15 mouse cellular contexts compared by ENCODE assay signal in the genomic region with DNA sequence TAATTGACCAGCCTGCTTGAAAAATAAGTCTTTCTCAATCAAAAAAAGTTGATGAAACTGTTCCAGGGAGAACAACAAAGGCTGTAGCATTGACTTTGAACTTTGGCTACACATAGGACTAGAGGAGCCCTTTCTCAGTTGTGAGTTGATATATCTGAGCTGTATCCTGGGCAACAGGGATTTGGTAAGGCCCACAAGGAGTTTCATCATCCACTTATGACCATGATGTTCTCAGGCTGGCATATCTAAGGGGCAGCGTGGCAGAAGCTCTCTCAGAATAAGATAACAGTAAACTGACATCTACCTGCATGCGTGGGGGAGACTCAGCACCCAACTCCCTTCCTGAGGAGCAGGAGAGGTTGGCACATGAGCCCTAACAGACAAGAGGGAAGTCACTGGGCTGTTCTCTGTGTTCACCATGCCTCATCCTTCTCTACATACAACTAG. TPM values are rescaled to one million over a fixed set of nuclear protein-coding genes. Genes with fewer than 3 reads are reported as not detected.
DNase-seq lines count a peak whose midpoint lies in the region; ATAC-seq and TF ChIP-seq lines count a peak whose summit lies in the region.
"Had no signal": no experiment of that assay in that cellular context is flagged by ENCODE, and none has a peak within 500 bp of the region (broad histone marks: within the 10 kb centered on the region; RNA-seq: fewer than 3 reads in every experiment).

No protein-coding gene starts in this region.

- H3K27me3 ChIP-seq in kidney, adult 2 months (replicated peaks; ENCODE audit: control insufficient read depth, insufficient read depth, low read length), result no peaks in the 10 kb centered on the region
- no peaks in the 10 kb centered on the region for H3K27me3 ChIP-seq in kidney, embryonic 16.5 days (ENCODE audit: insufficient read depth, low read length)
- no peaks in the 10 kb centered on the region for H3K27me3 ChIP-seq in liver, embryonic 12.5 days (replicated peaks)
- H3K27me3 ChIP-seq in myocyte (ENCODE audit: control insufficient read depth, insufficient read depth, insufficient read length), result no peaks in the 10 kb centered on the region
- H3K27me3 ChIP-seq: embryonic facial prominence, embryonic 15.5 days; forebrain, embryonic 13.5 days had no signal

- no peak for DNase-seq in kidney, adult 2 months
- peak; percentile 13 for DNase-seq in adipocyte (ENCODE audit: low spot score)
- no peak for DNase-seq in right cerebral cortex, adult 2 months (ENCODE audit: low spot score in 2 of 2)
- DNase-seq in right cerebral cortex, postnatal 36 days (ENCODE audit: low spot score in 2 of 2), result no peak
- DNase-seq: adrenal gland, adult 8-10 months; cerebellum, adult 11 months; heart, postnatal 14 days; kidney, postnatal 36 days; layer of hippocampus, postnatal 36 days had no signal

- H3K79me2 ChIP-seq in myocyte (ENCODE audit: control insufficient read depth, insufficient read depth), result no peaks in the 10 kb centered on the region

- no peak overlapping the region for H3K4me2 ChIP-seq in kidney, embryonic 16.5 days (replicated peaks; ENCODE audit: low read depth, low read length)
- H3K4me2 ChIP-seq in liver, embryonic 12.5 days, result peak overlapping the region; percentile 34; the same call in 1 of the 2 replicates
- H3K4me2 ChIP-seq in myocyte (ENCODE audit: low read depth), result peak overlapping the region; percentile 26
- H3K4me2 ChIP-seq: embryonic facial prominence, embryonic 15.5 days; forebrain, embryonic 13.5 days had no signal

- TF ChIP-seq POLR2A in kidney, adult 2 months (IDR thresholded peaks at IDR 0.05; ENCODE audit: low read depth, low read length), result no peak
- TF ChIP-seq POLR2A in myocyte (IDR thresholded peaks at IDR 0.05; ENCODE audit: insufficient read length, low read depth), result no peak

- H3K4me3 ChIP-seq in kidney, adult 2 months (ENCODE audit: insufficient read depth, low read depth, low read length), result peak overlapping the region; percentile 25
- H3K4me3 ChIP-seq in kidney, embryonic 16.5 days (ENCODE audit: low read length), result no peak overlapping the region
- no peak overlapping the region for H3K4me3 ChIP-seq in liver, embryonic 12.5 days
- H3K4me3 ChIP-seq in myocyte, result no peak overlapping the region
- H3K4me3 ChIP-seq: embryonic facial prominence, embryonic 15.5 days; forebrain, embryonic 13.5 days had no signal

- H3K9me3 ChIP-seq in kidney, embryonic 16.5 days (ENCODE audit: low read length), result no peaks in the 10 kb centered on the region; the same call in 1 of the 2 replicates
- no peaks in the 10 kb centered on the region for H3K9me3 ChIP-seq in liver, embryonic 12.5 days (replicated peaks)
- H3K9me3 ChIP-seq: embryonic facial prominence, embryonic 15.5 days; forebrain, embryonic 13.5 days had no signal

- ATAC-seq in kidney, embryonic 16.5 days (ENCODE audit: low FRiP score, low TSS enrichment), result no peak
- ATAC-seq in liver, embryonic 12.5 days, result no peak
- ATAC-seq: CD4-positive, CD25-positive, alpha-beta regulatory T cell, adult 4 months; forebrain, embryonic 13.5 days had no signal

- H3ac ChIP-seq in myocyte (ENCODE audit: control insufficient read depth, insufficient read length), result no peak overlapping the region

- 93% methylated on average over 2 of the region's 2 CpGs for WGBS in kidney, adult 2 months
- WGBS in kidney, embryonic 16.5 days, result 92% methylated on average over 2 of the region's 2 CpGs
- 53% methylated on average over 2 of the region's 2 CpGs for WGBS in liver, embryonic 12.5 days (ENCODE audit: insufficient replicate concordance)

- H3K36me3 ChIP-seq in kidney, adult 2 months (ENCODE audit: control insufficient read depth, insufficient read depth, low read length), result no peaks in the 10 kb centered on the region
- no peaks in the 10 kb centered on the region for H3K36me3 ChIP-seq in kidney, embryonic 16.5 days (ENCODE audit: insufficient read depth, low read length)
- no peaks in the 10 kb centered on the region for H3K36me3 ChIP-seq in liver, embryonic 12.5 days
- H3K36me3 ChIP-seq in myocyte (ENCODE audit: control insufficient read depth, insufficient read depth), result no peaks in the 10 kb centered on the region
- H3K36me3 ChIP-seq: embryonic facial prominence, embryonic 15.5 days had no signal

- H3K27ac ChIP-seq in kidney, adult 2 months (ENCODE audit: insufficient read depth, low read depth, low read length), result no peak overlapping the region
- H3K27ac ChIP-seq in kidney, embryonic 16.5 days (ENCODE audit: low read length), result no peak overlapping the region
- H3K27ac ChIP-seq in liver, embryonic 12.5 days, result no peak overlapping the region
- H3K27ac ChIP-seq: embryonic facial prominence, embryonic 15.5 days; forebrain, embryonic 13.5 days had no signal

- no peak for TF ChIP-seq CTCF in kidney, adult 2 months (conservative IDR thresholded peaks at IDR 0.05; ENCODE audit: insufficient read depth, insufficient read length, low read depth, low read length)

- no peaks in the 10 kb centered on the region for H3K4me1 ChIP-seq in kidney, adult 2 months (ENCODE audit: control insufficient read depth, insufficient read depth, low read length)
- no peaks in the 10 kb centered on the region for H3K4me1 ChIP-seq in kidney, embryonic 16.5 days (ENCODE audit: insufficient read depth, low read length)
- peaks cover 6% of the 10 kb centered on the region; the same call in 1 of the 2 replicates for H3K4me1 ChIP-seq in liver, embryonic 12.5 days
- H3K4me1 ChIP-seq: forebrain, embryonic 13.5 days had no signal

- H3K9ac ChIP-seq in kidney, embryonic 16.5 days (replicated peaks; ENCODE audit: low read length), result no peak overlapping the region
- no peak overlapping the region for H3K9ac ChIP-seq in liver, embryonic 12.5 days
- H3K9ac ChIP-seq: embryonic facial prominence, embryonic 15.5 days; forebrain, embryonic 13.5 days had no signal

TF ChIP-seq in myocyte, 11 proteins besides CTCF, POLR2A, EP300 and RAD21:
- TF ChIP-seq MYOG (IDR thresholded peaks at IDR 0.05; ENCODE audit: control insufficient read depth in 1 of 3, insufficient read depth in 1 of 3, insufficient read length in 2 of 3, low read depth in 2 of 3) (no peak), CEBPB (IDR thresholded peaks at IDR 0.05; ENCODE audit: insufficient read depth, poor library complexity, severe bottlenecking) (peak; percentile 57; the same call in 1 of the 2 replicates)

RNA-seq across cellular contexts. Expression of a gene that starts 21.9 kb away (rescaled TPM):
- 80.0 and 88.2 TPM in 2 replicates for polyA plus RNA-seq in kidney, adult 2 months (2012; rRNA removed)
- 30.9 and 31.7 TPM in 2 replicates for polyA plus RNA-seq in kidney, embryonic 16.5 days (2015; fragmentation: Nextera tagmentation; extraction: Ambion mirVana)
- polyA plus RNA-seq in liver, embryonic 12.5 days (2016; fragmentation: Nextera tagmentation; extraction: Ambion mirVana), result 7.6 and 7.9 TPM in 2 replicates
- polyA plus RNA-seq in myocyte (2012; fragmentation: generic; extraction: Trizol), result 31.0 TPM
